Mouse (Mus musculus) A20 (cell line): ENCODE data around the gene Ccl12.

Experiments used
- DNase-seq: peaks from one replicate; pipeline ENCODE4 v3.0.0-alpha.2; 2011; ENCODE audit warnings: low read depth, low spot score

Gene Ccl12

DNA sequence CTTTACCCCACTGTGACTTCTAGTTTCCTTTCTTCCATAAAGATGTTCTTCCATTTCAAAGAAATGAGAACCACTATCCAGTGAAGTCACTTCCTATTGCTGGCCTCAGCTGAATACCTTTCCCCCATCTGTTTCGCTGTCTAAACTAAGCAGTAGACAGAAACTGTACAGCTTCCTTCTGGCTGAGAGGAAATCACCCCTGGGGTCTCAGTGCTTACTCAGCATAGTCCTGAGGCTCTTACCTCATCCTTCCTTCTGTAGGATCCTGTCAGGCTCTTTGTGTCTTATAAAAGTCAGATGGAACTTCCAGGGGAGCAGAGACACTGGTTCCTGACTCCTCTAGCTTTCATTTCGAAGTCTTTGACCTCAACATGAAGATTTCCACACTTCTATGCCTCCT lies at the start of gene Ccl12:
Gene Ccl12 (plus strand): TSS at position 317 of the 400 bp plus-strand sequence.
- no peak for DNase-seq

GRCm38 (mm10) chr11:82053849-82054248 lies 47.8 kb upstream of the Ccl12 start:
- DNase-seq, result no peak

DNA sequence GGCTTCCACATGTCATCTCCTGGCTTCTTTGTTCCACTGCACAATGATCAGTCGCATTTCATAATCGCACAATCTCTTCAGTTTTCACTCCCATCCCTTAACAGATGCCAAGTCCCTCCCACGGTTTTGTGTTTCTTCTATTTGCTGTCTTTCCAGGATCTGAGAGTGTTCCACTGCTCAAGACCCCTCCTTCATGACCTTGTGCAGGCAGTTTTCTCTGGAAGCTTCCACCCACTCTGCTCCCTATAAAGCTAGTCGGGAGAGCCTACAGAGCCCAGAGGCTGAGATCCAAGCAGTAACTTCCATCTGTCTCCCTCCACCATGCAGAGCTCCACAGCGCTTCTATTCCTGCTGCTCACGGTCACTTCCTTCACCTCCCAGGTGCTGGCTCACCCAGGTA lies 44.0 kb upstream of the Ccl12 start, which contains the start of gene Ccl11:
Gene Ccl11 (plus strand): TSS at position 178 of the 400 bp plus-strand sequence.
- no peak for DNase-seq

DNA sequence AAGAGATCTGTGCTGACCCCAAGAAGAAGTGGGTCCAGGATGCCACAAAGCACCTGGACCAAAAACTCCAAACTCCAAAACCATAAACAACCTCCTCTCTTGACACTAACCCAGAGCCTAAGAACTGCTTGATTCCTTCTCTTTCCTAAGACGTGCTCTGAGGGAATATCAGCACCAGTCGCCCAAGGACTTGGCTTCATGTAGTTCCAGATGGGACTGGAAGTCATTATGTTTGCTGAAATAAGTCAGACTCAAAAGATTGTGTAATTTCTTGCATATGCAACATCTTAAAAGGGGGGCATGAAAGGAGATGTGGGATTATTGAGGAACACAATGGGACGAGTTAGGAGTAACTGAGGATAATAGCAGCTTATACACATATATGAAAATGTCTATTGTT lies 39.4 kb upstream of the Ccl12 start:
- no peak for DNase-seq

GRCm38 (mm10) chr11:82063454-82063853 lies 38.2 kb upstream of the Ccl12 start:
- DNase-seq, result no peak

DNA sequence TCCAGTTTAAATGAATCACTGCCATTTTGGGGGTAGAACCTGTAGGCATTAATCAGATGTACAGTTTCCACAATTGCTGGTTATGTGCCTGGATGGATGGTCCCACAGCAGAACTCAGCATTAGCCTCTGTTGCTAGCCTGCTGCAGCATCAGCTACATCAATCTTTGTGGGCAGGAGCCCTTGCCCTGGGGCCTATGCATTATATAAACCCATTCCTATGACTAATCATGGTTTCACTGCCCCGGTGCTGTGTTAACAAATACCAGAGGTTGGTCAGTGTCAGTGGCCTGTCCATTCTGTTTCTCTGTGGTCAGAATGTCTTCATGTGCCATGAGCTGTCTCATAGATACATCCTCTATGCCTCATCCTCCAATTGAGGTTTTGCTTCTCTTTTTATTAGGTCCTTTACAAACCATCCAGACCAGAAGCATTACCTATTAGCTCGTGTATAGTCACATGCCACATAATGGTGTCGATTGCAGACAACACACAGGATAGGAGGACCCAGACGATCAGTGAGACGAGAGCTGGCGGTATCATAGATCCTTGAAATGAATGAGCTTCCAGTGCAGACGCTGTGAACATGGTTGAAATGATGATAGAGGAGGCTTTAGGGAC lies 34.6 kb upstream of the Ccl12 start:
- no peak for DNase-seq

DNA sequence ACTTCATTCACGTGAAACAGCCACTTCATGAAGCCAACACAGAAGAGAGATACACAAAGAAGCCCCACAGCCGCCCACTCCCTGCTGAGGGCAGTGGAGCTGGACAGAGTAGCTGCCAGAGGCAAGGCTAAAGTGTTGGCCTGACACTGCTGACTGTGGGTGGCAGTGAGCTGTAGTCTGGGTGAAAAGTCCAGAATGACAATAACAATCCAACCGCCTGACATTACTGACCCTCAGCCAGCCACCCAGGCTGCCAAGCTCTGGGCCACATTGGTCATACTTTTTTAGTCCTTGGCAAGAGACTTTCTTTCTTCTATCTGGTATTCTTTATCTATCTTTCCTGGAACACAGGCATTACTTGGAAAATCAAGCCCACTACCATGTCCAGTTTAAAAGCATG lies 30.6 kb upstream of the Ccl12 start:
- DNase-seq, result no peak

- peak; percentile 4 for DNase-seq
These were observed 29.3 kb upstream of the Ccl12 start for GRCm38 (mm10) chr11:82072374-82072773.

- DNase-seq, result no peak
These were observed 28.7 kb upstream of the Ccl12 start for GRCm38 (mm10) chr11:82072984-82073383.

- DNase-seq, result no peak
These were observed 28.0 kb upstream of the Ccl12 start for GRCm38 (mm10) chr11:82073686-82074085.

GRCm38 (mm10) chr11:82077031-82077430 lies 24.6 kb upstream of the Ccl12 start:
- DNase-seq, result no peak

DNA sequence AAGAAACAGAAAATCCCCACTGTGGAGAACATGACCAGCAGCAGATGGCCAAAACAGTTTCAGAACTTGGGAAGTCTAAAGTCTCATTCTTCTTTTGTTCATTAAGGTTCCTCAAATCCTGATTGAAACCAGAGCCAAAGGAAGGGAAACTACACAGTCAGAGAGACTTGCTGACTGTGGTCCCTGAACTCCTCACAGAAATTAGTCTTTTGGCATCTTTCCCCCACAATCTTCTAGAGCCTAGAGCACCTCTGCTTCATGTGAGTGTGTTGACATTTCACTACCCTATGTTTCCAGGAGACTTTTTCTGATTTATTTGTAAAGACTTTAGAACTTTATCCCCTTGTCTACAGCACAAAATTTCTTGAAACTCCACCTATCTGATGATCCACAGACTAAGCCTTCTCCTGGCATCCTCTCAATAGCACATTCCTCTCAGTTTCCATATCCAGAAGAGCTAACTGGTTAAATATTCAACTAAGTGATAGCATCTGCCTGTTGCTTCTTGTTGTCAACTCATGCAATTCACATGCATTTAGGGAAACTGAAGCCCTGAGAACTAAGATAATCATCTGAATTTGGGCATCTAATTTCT lies 23.4 kb upstream of the Ccl12 start:
- DNase-seq, result no peak

DNA sequence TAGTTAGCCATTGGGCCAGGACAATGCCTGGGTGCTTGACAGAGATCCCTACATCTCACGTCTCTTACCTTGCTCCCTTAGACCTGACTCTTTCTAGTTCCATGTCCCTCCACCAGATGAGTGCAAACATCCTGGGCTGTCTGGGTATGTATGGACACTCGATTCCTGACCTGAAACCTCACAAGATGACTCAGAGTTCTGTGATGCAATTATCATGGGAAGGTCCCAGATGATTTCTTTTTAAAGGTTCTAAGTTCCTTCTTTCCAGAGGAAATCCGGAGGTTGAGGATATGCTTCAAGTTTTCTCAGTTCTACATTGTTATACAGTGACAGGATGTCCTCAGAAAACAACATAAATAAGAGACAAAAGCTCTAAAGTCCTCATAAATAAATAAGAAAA lies 20.8 kb upstream of the Ccl12 start:
- DNase-seq, result no peak

DNA sequence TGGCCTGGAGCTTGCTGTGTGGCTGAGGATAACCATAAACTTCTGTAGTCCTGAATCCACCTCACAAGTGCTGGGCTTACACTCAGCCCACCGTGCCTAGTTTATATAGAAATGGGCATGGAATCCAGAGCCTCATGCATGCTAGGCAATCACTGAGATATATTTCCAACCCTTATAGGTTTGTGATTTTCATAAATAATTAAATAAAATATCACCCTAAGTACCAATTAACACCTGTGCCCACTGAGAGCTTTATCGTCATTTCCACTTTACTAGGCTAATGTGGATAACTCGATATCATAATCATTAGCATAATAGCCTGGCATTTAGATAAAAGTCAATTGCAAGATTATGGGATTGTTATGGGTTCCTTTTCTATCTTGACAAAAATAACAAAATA lies 17.3 kb upstream of the Ccl12 start:
- no peak for DNase-seq

- no peak for DNase-seq
These were observed 1.9 kb upstream of the Ccl12 start for GRCm38 (mm10) chr11:82099511-82100323.

- DNase-seq, result no peak
These were observed 558 bp upstream of the Ccl12 start for GRCm38 (mm10) chr11:82101087-82101486.

- DNase-seq, result no peak
These were observed 8.0 kb downstream of the Ccl12 start for GRCm38 (mm10) chr11:82109611-82110010.

GRCm38 (mm10) chr11:82110372-82111248 lies 9.0 kb downstream of the Ccl12 start:
- no peak for DNase-seq

- no peak for DNase-seq
These were observed 13.2 kb downstream of the Ccl12 start, which contains the start of gene Ccl8 for GRCm38 (mm10) chr11:82114885-82115284. Gene Ccl8 (plus strand): TSS chr11:82115185.

DNA sequence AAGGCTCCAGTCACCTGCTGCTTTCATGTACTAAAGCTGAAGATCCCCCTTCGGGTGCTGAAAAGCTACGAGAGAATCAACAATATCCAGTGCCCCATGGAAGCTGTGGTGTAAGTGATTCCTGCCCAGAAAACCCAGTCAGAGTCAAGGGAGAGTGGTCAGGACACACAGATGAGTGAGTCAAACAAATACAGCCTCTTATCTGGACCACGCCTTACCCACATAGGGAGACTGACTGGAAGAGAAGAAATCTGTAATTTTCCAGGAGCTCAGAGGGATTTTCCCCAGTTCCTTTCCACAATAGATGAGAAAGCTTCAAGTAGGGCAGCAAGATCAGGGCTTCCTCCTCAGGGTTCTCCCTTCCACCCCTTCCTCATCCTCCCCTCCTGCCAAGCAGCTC lies 14.4 kb downstream of the Ccl12 start:
- DNase-seq, result no peak

DNA sequence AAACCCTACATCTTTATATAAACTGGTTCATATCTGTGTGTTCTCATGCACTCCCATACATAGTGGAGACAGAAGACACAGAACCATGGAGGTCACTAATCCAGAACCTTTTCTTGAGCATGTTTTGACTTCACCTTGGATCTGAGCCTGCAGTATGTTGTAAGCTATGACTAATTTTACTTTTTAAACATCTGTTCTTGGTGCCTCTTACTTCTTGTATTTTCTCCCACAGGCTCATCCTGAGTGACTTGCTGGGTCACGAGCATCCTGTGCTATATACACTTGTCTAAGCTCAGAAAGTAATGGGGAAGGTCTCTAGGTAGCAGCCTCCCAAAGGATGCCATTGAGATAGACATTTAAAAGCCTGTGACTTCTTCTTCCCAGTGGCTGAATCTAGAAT lies 31.3 kb downstream of the Ccl12 start:
- DNase-seq, result no peak

DNA sequence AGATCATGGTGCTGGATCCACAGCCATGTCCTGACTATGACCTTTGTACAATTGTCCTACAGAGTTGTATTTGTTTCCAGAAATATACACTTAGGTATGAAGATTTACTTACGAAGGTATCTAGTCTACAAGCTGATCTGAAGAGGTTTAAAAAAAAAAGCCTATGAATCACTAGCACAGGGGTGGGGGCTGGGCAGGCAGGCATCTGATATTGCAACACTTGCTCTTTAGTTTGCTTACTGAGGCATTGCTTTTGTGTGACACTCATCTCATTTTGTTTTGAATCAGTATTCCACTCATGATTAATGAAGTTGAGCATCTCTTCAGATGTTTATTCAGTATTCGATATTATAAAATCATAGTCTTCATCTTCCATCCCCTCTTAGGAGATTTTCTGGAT lies 34.6 kb downstream of the Ccl12 start:
- DNase-seq, result no peak
